Mouse (Mus musculus): ENCODE results near the gene Kcnip4. TPM values are rescaled to one million over a fixed set of nuclear protein-coding genes. Genes with fewer than 3 reads are reported as not detected.

Kcnip4 gene
- polyA plus RNA-seq, 1 experiment from 2014 or later: 1.2 TPM

- no peaks in the 10 kb centered on the region for H3K27me3 ChIP-seq (ENCODE audit: low read depth, poor library complexity, severe bottlenecking)
- no peaks in the 10 kb centered on the region for H3K36me3 ChIP-seq
- no peak overlapping the region for H3K27ac ChIP-seq
- H3K9me3 ChIP-seq (replicated peaks): no peaks in the 10 kb centered on the region
- no peaks in the 10 kb centered on the region for H3K4me1 ChIP-seq
- H3K4me3 ChIP-seq: no peak overlapping the region
- DNase-seq (ENCODE audit: low spot score): no peak
- 75% methylated on average over 5 of the region's 5 CpGs for WGBS
Observed at GRCm38 (mm10) chr5:48544784-48545734, 979.6 kb downstream of the Kcnip4 start.

- no peaks in the 10 kb centered on the region for H3K9me3 ChIP-seq (replicated peaks)
- H3K27me3 ChIP-seq (ENCODE audit: low read depth, poor library complexity, severe bottlenecking): no peaks in the 10 kb centered on the region
- DNase-seq (ENCODE audit: low spot score): no peak
- WGBS: 87% methylated on average over 4 of the region's 4 CpGs
- H3K36me3 ChIP-seq: no peaks in the 10 kb centered on the region
- H3K4me1 ChIP-seq: no peaks in the 10 kb centered on the region
- H3K4me3 ChIP-seq: no peak overlapping the region
- H3K27ac ChIP-seq: no peak overlapping the region
Observed at GRCm38 (mm10) chr5:48518035-48518434, 1006.7 kb downstream of the Kcnip4 start.

GRCm38 (mm10) chr5:48513354-48513753, 1011.4 kb downstream of the Kcnip4 start:
- no peak overlapping the region for H3K27ac ChIP-seq
- H3K27me3 ChIP-seq (ENCODE audit: low read depth, poor library complexity, severe bottlenecking): no peaks in the 10 kb centered on the region
- 97% methylated on average over 1 of the region's 1 CpGs for WGBS

GRCm38 (mm10) chr5:48511357-48511756, 1013.4 kb downstream of the Kcnip4 start:
- Histone ChIP-seq H3K27me3 (ENCODE audit: low read depth, poor library complexity, severe bottlenecking) (no peaks in the 10 kb centered on the region), H3K36me3 (no peaks in the 10 kb centered on the region), H3K9me3 (replicated peaks) (no peaks in the 10 kb centered on the region), H3K27ac (no peak overlapping the region), H3K4me1 (no peaks in the 10 kb centered on the region), H3K4me3 (no peak overlapping the region)
- WGBS: 88% methylated on average over 1 of the region's 1 CpGs
- DNase-seq (ENCODE audit: low spot score): no peak

More at GRCm38 (mm10) chr5:48513354-48513753, 1011.4 kb downstream of the Kcnip4 start:
- H3K9me3 ChIP-seq (replicated peaks): no peaks in the 10 kb centered on the region
- no peak overlapping the region for H3K4me3 ChIP-seq
- no peaks in the 10 kb centered on the region for H3K36me3 ChIP-seq
- DNase-seq (ENCODE audit: low spot score): no peak
- H3K4me1 ChIP-seq: no peaks in the 10 kb centered on the region

GRCm38 (mm10) chr5:48510241-48510640, 1014.5 kb downstream of the Kcnip4 start:
- Histone ChIP-seq H3K4me1 (no peaks in the 10 kb centered on the region), H3K27ac (no peak overlapping the region), H3K4me3 (no peak overlapping the region), H3K36me3 (no peaks in the 10 kb centered on the region), H3K27me3 (ENCODE audit: low read depth, poor library complexity, severe bottlenecking) (no peaks in the 10 kb centered on the region), H3K9me3 (replicated peaks) (no peaks in the 10 kb centered on the region)
- WGBS: 85% methylated on average over 12 of the region's 12 CpGs
- no peak for DNase-seq (ENCODE audit: low spot score)

- DNase-seq (ENCODE audit: low spot score): no peak
- Histone ChIP-seq H3K27me3 (ENCODE audit: low read depth, poor library complexity, severe bottlenecking) (no peaks in the 10 kb centered on the region), H3K4me1 (no peaks in the 10 kb centered on the region), H3K36me3 (no peaks in the 10 kb centered on the region), H3K9me3 (replicated peaks) (no peaks in the 10 kb centered on the region), H3K27ac (no peak overlapping the region), H3K4me3 (no peak overlapping the region)
- 85% methylated on average over 18 of the region's 18 CpGs for WGBS
Observed at GRCm38 (mm10) chr5:48509194-48509930, 1015.3 kb downstream of the Kcnip4 start.

- Histone ChIP-seq H3K4me1 (no peaks in the 10 kb centered on the region), H3K4me3 (no peak overlapping the region), H3K27me3 (ENCODE audit: low read depth, poor library complexity, severe bottlenecking) (no peaks in the 10 kb centered on the region), H3K36me3 (no peaks in the 10 kb centered on the region), H3K9me3 (replicated peaks) (no peaks in the 10 kb centered on the region), H3K27ac (no peak overlapping the region)
- no peak for DNase-seq (ENCODE audit: low spot score)
- 92% methylated on average over 3 of the region's 3 CpGs for WGBS
Observed at GRCm38 (mm10) chr5:48503094-48503493, 1021.6 kb downstream of the Kcnip4 start.

GRCm38 (mm10) chr5:48502442-48502841, 1022.3 kb downstream of the Kcnip4 start:
- Histone ChIP-seq H3K27me3 (ENCODE audit: low read depth, poor library complexity, severe bottlenecking) (no peaks in the 10 kb centered on the region), H3K36me3 (no peaks in the 10 kb centered on the region), H3K27ac (no peak overlapping the region), H3K4me1 (no peaks in the 10 kb centered on the region), H3K4me3 (no peak overlapping the region), H3K9me3 (replicated peaks) (no peaks in the 10 kb centered on the region)
- DNase-seq (ENCODE audit: low spot score): no peak

- Histone ChIP-seq H3K4me3 (no peak overlapping the region), H3K36me3 (no peaks in the 10 kb centered on the region), H3K4me1 (no peaks in the 10 kb centered on the region), H3K27ac (no peak overlapping the region), H3K9me3 (replicated peaks) (no peaks in the 10 kb centered on the region), H3K27me3 (ENCODE audit: low read depth, poor library complexity, severe bottlenecking) (no peaks in the 10 kb centered on the region)
- 70% methylated on average over 5 of the region's 5 CpGs for WGBS
- DNase-seq (ENCODE audit: low spot score): no peak
Observed at GRCm38 (mm10) chr5:48500204-48500603, 1024.5 kb downstream of the Kcnip4 start.

- Histone ChIP-seq H3K4me1 (no peaks in the 10 kb centered on the region), H3K4me3 (no peak overlapping the region), H3K27ac (no peak overlapping the region), H3K27me3 (ENCODE audit: low read depth, poor library complexity, severe bottlenecking) (no peaks in the 10 kb centered on the region), H3K9me3 (replicated peaks) (no peaks in the 10 kb centered on the region), H3K36me3 (no peaks in the 10 kb centered on the region)
- no peak for DNase-seq (ENCODE audit: low spot score)
- 87% methylated on average over 3 of the region's 3 CpGs for WGBS
Observed at GRCm38 (mm10) chr5:48490864-48491477, 1033.7 kb downstream of the Kcnip4 start.

GRCm38 (mm10) chr5:48489549-48490288, 1035.0 kb downstream of the Kcnip4 start:
- no peak overlapping the region for H3K27ac ChIP-seq
- no peaks in the 10 kb centered on the region for H3K36me3 ChIP-seq
- H3K27me3 ChIP-seq (ENCODE audit: low read depth, poor library complexity, severe bottlenecking): no peaks in the 10 kb centered on the region
- 61% methylated on average over 5 of the region's 5 CpGs for WGBS
- no peak for DNase-seq (ENCODE audit: low spot score)
- H3K4me3 ChIP-seq: no peak overlapping the region
- H3K9me3 ChIP-seq (replicated peaks): no peaks in the 10 kb centered on the region
- H3K4me1 ChIP-seq: no peaks in the 10 kb centered on the region

- no peak for DNase-seq (ENCODE audit: low spot score)
- WGBS: 86% methylated on average over 2 of the region's 2 CpGs
- no peak overlapping the region for H3K4me3 ChIP-seq
Observed at GRCm38 (mm10) chr5:48483112-48483511, 1041.6 kb downstream of the Kcnip4 start.

More at GRCm38 (mm10) chr5:48483112-48483511, 1041.6 kb downstream of the Kcnip4 start:
- H3K36me3 ChIP-seq: no peaks in the 10 kb centered on the region
- no peaks in the 10 kb centered on the region for H3K9me3 ChIP-seq (replicated peaks)
- H3K4me1 ChIP-seq: no peaks in the 10 kb centered on the region
- H3K27me3 ChIP-seq (ENCODE audit: low read depth, poor library complexity, severe bottlenecking): no peaks in the 10 kb centered on the region
- no peak overlapping the region for H3K27ac ChIP-seq

All from limb, embryonic 10.5 days (tissue).